7 mouse cellular contexts compared by ENCODE assay signal in genomic region chr6:31821621-31822020, GRCm38 (mm10).
"Had no signal": no experiment of that assay in that cellular context is flagged by ENCODE, and none has a peak within 500 bp of the region (broad histone marks: within the 10 kb centered on the region; RNA-seq: fewer than 3 reads in every experiment).

No protein-coding gene starts in this region.

- DNase-seq: lung, adult 2 months; lung, postnatal 14 days; lung, postnatal 36 days; right cerebral cortex, postnatal 14 days; thymus, adult 2 months; thymus, postnatal 25 days; thymus, postnatal 4 days had no signal
